Mouse (Mus musculus) layer of hippocampus, adult 8-10 months (tissue): ENCODE results near the gene Rtn4rl1. TPM values are rescaled to one million over a fixed set of nuclear protein-coding genes. Genes with fewer than 3 reads are reported as not detected.
A peak's percentile ranks its signal among the peaks of the same experiment; 100 is the strongest.

Experiments used
- DNase-seq, 2 experiments: peaks; one replicate each; pipeline ENCODE4 v3.0.0; 2022; ENCODE audit warnings: low spot score in 2 of 2
- total RNA-seq, 4 experiments: library from RNA; stranded (reverse); gene quantifications; 2 replicates each; pipeline ENCODE4 v1.2.4; 2022

Gene Rtn4rl1
- total RNA-seq, 4 experiments from 2014 or later = 80.7 to 110 (median 97.3) TPM

- no peak for DNase-seq
Measured at GRCm38 (mm10) chr11:75212876-75213275, 19.3 kb downstream of the Rtn4rl1 start.

- DNase-seq = no peak
Measured at GRCm38 (mm10) chr11:75213372-75214080, 19.9 kb downstream of the Rtn4rl1 start.

GRCm38 (mm10) chr11:75214081-75214950 lies 20.7 kb downstream of the Rtn4rl1 start:
- no peak for DNase-seq

GRCm38 (mm10) chr11:75220115-75220514 lies 26.5 kb downstream of the Rtn4rl1 start:
- peak; percentile 49 to 71 for DNase-seq

GRCm38 (mm10) chr11:75220517-75221145 lies 27.0 kb downstream of the Rtn4rl1 start:
- no peak for DNase-seq

GRCm38 (mm10) chr11:75224062-75224461 lies 30.5 kb downstream of the Rtn4rl1 start:
- DNase-seq = no peak

GRCm38 (mm10) chr11:75224835-75225234 lies 31.3 kb downstream of the Rtn4rl1 start:
- DNase-seq = no peak

- DNase-seq = no peak
Measured at GRCm38 (mm10) chr11:75227632-75228031, 34.0 kb downstream of the Rtn4rl1 start.

- DNase-seq = no peak
Measured at GRCm38 (mm10) chr11:75229289-75229688, 35.7 kb downstream of the Rtn4rl1 start.

GRCm38 (mm10) chr11:75230272-75230760 lies 36.7 kb downstream of the Rtn4rl1 start:
- DNase-seq = no peak

GRCm38 (mm10) chr11:75231756-75232155 lies 38.2 kb downstream of the Rtn4rl1 start:
- DNase-seq = peak in 1 of 2 experiments; percentile 51

GRCm38 (mm10) chr11:75232434-75232833 lies 38.9 kb downstream of the Rtn4rl1 start:
- no peak for DNase-seq

- DNase-seq = peak in 1 of 2 experiments; percentile 40
Measured at GRCm38 (mm10) chr11:75234745-75235144, 41.2 kb downstream of the Rtn4rl1 start.

GRCm38 (mm10) chr11:75240158-75240934 lies 46.8 kb downstream of the Rtn4rl1 start:
- DNase-seq = no peak

- no peak for DNase-seq
Measured at GRCm38 (mm10) chr11:75242710-75243255, 49.2 kb downstream of the Rtn4rl1 start.

GRCm38 (mm10) chr11:75244368-75245275 lies 51.0 kb downstream of the Rtn4rl1 start:
- DNase-seq = no peak

GRCm38 (mm10) chr11:75245372-75246330 lies 52.1 kb downstream of the Rtn4rl1 start:
- no peak for DNase-seq

GRCm38 (mm10) chr11:75246589-75246988 lies 53.0 kb downstream of the Rtn4rl1 start:
- no peak for DNase-seq
